Mouse (Mus musculus): ENCODE results near the gene Pgm5.
"Not testable (repeated sequence)": the region's sequence is repeated elsewhere in the genome, so short reads cannot be mapped to it uniquely, and the experiment has no call there.

Gene Pgm5

DNA sequence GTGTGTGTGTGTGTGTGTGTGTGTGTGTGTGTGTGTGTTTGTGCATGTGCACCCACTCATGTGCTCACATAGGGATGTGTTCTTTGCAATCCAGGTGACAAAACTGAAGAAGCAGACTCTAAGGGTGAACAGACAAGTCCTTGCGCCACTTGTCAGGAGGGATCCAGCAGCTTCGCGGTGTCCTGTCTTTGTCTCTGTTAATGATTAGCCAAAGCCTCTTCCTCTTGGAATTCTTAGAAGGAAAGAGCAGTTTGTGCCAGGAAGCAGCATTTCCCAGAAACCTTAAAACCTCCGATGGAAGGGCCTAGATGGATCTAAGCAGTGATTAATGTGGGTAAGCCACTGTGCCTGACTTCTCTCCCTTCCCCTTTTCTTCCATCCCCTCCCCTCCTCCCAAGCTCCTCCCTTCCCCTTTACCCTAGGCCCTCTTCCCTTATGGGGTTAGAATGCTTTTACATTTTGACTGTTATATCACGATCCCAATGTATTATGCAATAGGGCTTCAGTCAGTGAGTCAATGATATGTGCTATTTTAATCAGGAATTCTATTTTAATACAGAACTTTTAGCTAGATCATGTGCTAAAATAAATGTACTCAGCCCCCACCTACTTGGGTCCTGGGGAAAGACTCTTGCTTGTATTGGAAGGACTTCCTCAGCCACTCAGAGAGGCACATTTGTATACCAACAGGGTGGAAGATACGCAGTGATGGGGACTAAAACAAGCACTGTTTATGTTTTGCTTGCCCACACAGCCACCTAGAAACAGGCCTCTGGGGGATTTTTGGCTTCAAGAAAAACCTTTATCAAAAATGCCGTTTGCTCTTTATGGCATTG, 154.4 kb downstream of the Pgm5 start:
- no peak for DNase-seq (ENCODE audit: low spot score in 2 of 2)

DNA sequence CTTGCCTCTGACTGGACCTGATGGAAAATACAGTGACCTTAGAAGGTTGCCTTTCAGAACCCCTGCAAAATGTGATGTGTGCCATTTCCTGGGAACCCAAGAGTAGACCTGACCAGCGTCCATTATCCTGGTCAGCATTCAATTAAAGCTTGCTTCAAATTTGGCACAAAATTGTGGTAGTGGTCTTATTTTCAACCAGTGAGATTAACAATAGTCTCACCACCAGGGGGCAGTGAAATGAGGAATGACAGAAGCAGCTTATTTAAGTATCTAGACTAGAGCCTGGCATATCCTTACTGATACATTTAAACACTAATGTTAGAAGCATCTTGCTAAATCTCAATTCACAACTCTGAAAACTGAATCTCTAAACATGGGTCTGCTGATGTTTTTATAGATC, 156.3 kb downstream of the Pgm5 start:
- DNase-seq (ENCODE audit: low spot score in 2 of 2): peak in 1 of 2 experiments; percentile 19

DNA sequence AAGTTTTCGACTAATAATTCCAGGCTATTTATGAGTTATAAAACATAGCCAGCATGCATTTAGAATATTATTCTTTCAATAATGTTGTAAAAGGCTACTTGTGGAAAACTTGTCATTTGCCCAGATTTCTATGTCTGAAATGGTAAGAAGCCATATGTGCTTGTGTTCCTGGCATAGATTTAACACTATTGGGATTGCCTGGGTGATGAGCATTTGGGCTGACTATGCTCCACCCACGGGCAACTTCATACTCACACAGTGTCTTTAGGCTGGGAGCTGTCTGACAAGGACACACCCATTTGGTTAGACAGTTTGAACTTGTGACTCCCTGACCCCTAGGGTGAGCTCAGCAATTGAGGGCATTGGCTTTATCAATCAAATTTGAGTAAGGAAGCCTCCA, 157.3 kb downstream of the Pgm5 start:
- DNase-seq (ENCODE audit: low spot score in 2 of 2): no peak

DNA sequence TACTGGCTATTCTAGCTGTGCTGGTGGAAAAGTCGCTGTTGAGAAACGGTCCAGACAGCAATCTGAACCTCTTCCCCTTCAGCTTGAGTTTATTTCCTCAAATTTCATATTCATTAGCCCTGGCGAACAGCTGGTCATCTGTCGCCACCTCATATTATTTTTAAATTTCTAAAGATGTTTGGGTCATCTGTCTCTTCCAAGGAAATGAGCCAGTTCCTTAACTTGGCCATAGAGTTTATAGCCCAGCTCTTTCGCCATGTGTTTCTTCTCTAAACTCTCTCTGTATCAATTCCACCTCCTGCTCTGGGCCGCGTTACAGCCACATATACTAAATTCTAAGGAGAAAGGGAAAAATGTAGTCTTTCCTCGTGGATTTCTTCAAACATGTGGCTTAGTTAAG, 158.0 kb downstream of the Pgm5 start:
- DNase-seq (ENCODE audit: low spot score in 2 of 2): no peak

- DNase-seq (ENCODE audit: low spot score in 2 of 2): not testable (repeated sequence)
Observed at GRCm38 (mm10) chr19:24703168-24703567, 158.5 kb downstream of the Pgm5 start.

- no peak for DNase-seq (ENCODE audit: low spot score in 2 of 2)
Observed at GRCm38 (mm10) chr19:24701716-24702115, 159.9 kb downstream of the Pgm5 start.

DNA sequence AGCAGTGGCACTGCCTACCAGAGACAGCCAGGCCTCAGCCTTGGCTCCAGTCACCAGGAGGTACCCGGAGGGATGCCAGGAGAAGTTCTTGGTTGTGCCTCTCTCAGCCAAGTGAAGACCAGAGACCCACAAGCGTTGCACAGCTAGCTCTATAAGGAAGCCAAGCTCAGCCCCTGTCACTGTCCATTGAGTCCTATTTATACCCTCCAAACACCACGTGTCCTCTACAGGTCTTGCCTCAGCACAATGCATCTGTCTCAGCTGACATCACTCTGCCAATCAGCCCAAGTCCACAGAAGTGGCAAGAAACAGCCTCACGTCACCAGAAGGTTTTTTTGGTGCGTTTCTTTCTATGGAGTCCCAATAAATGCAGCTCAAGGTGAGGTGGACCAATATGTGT, 161.0 kb downstream of the Pgm5 start:
- DNase-seq (ENCODE audit: low spot score in 2 of 2): no peak

- no peak for DNase-seq (ENCODE audit: low spot score in 2 of 2)
Observed at GRCm38 (mm10) chr19:24699910-24700309, 161.7 kb downstream of the Pgm5 start.

DNA sequence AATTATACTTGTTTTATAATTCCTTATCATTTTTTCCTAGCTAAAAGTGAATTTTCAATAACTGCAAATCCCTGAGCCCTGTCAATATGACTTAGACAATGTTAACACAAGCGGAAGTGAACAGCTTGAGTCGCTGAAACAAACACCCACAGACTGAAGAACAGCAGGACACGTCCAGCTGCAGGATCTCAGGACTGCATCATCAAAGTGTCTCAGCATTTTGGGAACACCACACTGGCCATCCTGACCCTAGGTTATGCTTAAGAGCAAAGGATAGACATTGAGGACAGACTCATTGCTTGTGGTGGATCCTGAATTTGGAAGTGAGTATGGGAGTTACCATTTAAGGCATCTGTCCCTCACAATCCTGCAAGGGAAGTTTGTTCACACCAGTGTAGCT, 162.5 kb downstream of the Pgm5 start:
- DNase-seq (ENCODE audit: low spot score in 2 of 2): no peak

DNA sequence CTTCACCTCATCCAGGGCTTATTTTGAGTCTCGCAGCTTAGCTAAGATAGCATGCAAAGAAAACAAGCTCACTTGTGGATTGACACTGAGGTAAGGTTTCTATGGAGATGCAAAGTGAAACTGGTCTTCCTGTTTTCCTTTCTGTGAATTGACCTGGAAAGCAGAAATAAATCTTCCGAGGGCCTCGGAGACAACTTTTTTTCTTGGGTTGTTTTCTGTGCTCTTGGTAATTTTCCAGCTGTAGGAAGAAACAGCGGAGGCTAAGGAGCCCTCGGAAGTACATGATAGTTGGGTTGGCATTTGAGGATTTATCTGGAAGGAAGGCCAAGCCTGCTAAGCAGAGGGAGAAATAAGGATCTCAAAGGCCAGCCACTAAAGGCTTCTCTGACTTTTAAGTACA, 163.0 kb downstream of the Pgm5 start:
- DNase-seq (ENCODE audit: low spot score in 2 of 2): no peak

- DNase-seq (ENCODE audit: low spot score in 2 of 2): no peak
Observed at GRCm38 (mm10) chr19:24697946-24698345, 163.7 kb downstream of the Pgm5 start.

DNA sequence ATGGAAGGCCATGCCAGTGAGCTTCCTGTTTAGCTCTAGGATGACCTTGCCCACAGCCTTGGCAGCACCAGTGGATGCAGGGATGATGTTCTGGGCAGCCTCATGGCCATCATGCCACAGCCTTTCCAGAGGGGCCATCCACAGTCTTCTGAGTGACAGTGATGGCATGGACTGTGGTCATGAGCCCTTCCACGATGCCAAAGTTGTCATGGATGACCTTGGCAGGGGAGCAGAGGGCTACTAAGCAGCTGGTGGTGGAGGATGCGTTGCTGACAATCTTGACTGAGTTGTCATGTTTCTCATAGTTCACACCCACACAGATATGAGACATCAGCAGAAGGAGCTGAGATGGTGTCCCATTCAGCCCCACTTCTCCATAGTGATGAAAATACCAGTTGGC, 169.0 kb downstream of the Pgm5 start:
- no peak for DNase-seq (ENCODE audit: low spot score in 2 of 2)

DNA sequence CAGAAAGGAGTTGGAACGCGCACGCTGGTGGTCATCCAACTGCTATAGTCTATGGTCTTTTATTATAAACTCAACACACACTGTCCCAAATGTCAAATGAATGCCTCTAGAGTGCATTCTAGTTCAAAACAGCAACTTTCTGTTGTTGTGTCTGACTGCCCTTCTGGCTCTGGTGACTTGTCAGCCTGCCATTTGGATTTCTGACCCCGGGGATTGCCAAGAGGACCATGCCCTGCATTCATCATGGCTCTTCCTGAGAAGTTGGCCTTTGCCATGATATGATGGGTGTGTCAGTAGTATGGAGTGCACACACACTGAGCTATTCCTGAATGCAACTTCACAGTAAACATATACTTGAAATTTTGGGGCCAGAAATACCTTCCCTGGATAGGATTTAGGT, 172.1 kb downstream of the Pgm5 start:
- DNase-seq (ENCODE audit: low spot score in 2 of 2): no peak

- no peak for DNase-seq (ENCODE audit: low spot score in 2 of 2)
Observed at GRCm38 (mm10) chr19:24688327-24688726, 173.3 kb downstream of the Pgm5 start.

DNA sequence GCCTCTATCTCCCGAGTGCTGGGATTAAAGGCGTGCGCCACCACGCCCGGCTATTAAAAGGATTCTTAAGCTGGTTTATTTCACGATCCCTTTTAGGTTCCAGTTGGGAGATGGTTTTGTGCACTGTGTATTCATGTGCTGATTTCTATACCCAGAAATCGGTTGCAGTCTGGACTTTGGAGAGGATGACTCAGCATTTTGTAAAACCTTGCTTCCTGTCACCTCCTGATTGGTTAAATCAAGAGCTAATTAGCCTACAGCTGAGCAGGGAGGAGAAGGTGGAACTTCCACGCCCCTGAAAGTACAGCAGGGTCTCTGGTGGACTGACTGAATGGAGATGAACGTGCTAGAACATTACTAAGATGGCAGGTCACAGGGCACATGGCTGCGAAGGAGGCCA, 175.2 kb downstream of the Pgm5 start:
- no peak for DNase-seq (ENCODE audit: low spot score in 2 of 2)

- DNase-seq (ENCODE audit: low spot score in 2 of 2): no peak
Observed at GRCm38 (mm10) chr19:24683016-24683720, 178.5 kb downstream of the Pgm5 start.

GRCm38 (mm10) chr19:24677242-24677984, 184.2 kb downstream of the Pgm5 start:
- no peak for DNase-seq (ENCODE audit: low spot score in 2 of 2)

DNA sequence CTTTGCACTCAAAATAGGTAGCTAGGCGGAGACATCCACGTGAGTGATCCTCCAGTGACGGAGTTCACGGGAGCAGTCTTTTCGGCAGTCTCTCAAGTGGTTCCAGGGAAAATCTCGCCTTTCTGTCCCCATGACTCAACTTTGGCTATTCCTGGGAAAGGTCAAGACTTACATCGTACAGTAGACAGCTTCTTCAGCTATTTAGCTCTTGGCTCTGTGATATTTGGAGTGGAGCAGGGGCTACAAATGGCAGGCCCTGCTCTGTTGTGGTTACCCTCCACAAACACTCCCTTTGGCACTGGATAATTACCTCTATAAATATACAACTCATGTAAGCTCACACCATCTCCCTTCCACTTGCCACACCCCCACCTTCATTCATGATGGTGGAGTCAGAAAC, 185.2 kb downstream of the Pgm5 start:
- no peak for DNase-seq (ENCODE audit: low spot score in 2 of 2)

DNA sequence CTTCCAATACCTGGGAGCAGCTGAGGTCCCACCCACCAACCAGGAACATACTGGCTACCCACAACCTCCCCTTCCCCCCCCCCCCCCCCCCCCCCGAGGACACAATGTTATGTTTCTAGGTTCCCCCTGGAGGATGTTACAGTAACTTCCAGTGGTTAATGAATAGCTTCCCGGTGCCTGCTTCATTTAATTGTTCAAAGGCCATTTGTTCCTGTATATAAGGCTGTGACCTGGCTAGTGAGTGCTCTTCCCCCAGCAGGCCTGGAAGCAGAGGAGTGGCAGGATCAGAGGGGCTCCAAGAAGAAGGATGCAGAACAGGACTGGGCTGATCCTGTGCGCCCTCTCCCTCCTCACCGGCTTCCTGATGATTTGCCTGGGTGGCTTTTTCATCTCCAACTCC, 187.9 kb downstream of the Pgm5 start, which contains the start of gene Tmem252:
Gene Tmem252, plus strand, starts transcription at position 247 of the 400 bp plus-strand sequence.
- DNase-seq (ENCODE audit: low spot score in 2 of 2): no peak

- DNase-seq (ENCODE audit: low spot score in 2 of 2): no peak
Observed at GRCm38 (mm10) chr19:24673331-24673730, 188.3 kb downstream of the Pgm5 start.

- DNase-seq (ENCODE audit: low spot score in 2 of 2): no peak
Observed at GRCm38 (mm10) chr19:24672366-24672960, 189.2 kb downstream of the Pgm5 start.

DNA sequence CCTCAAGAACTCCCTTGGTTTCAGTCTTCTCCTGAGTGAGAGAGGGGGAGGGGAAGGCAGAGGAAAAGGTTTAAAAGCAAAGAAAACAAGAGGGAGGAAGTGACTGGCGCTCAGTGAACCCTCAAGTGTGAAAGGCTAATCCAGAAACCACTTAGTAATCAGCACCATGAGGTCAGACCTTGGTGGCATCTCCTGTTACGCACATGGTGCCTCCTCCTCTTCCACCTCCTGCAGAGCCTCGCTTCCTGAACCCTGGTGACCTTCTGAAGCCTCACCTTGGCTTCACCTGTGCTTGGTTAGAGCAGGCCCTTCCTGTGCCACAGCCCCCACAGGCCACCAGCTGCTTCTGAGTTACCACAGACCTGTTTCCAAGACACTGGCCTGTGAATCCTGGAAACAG, 190.1 kb downstream of the Pgm5 start:
- no peak for DNase-seq (ENCODE audit: low spot score in 2 of 2)

Measured in frontal cortex, postnatal 10 days (tissue).